Mouse (Mus musculus): Measurements from ENCODE around the gene Kif3a.

The Kif3a gene

DNA sequence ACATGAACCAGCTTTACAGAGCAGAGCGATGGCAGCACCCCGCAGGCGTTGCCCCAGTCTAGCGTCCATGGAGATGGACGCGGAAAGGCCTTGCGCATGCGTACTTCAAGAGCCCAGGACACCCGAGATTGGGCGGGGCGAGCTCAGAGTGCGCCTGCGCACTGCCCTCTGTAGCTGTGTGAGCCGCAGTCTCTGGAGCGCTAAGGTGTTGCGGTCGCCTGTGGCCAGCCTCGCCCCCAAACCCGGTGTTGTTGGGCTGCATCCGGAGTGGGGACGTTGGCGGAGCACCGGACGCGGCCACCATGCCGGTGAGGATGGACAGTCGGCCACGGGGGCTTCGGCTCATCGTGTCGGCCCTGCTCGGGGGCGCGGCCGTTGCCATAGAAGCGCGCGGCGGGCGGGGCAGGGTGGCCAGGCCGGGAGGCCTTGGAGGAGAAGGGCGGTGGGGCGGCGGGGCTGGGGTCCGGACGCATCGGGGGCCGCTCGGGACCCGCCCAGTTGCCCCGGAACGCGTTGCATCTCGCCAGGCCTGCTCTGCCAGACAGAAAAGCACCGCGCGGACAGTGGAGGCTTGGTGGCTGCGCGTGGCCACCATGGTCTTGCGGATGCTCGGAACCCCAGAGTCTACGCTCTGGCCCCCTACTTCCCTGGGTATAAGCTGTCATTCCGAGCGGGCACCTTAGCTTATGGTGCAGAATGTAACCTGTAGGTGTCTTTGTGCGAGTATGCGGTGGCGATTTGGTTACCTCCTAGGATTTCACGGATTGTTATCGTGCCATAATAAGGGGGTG is at the start of gene Kif3a:
TSS of gene Kif3a (plus strand) at position 156 of the 791 bp plus-strand sequence.
- peak; percentile 91 to 92 for DNase-seq (ENCODE audit: low spot score in 2 of 2)

DNA sequence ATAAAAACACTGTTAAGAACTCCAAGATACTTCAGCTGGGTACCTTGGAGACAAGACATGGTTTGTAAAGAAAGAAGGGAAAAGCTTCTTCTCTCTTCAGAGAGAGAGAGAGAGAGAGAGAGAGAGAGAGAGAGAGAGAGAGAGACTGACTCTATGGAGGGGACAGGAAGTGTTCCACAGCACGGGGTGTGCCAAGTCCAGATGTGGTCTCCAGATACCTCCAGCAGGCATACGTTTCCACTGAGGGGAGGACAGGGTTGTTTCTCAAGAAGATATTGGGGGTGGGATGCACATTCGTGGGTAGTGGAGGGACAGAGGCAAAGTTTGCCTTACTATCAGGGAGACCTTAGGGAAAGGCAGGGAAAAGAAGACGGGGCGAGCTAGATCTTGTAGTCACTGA is 48.4 kb upstream of the Kif3a start:
- no peak for DNase-seq (ENCODE audit: low spot score in 2 of 2)

- DNase-seq (ENCODE audit: low spot score in 2 of 2), result peak; percentile 59 to 62
These were observed 47.7 kb upstream of the Kif3a start, which contains the start of gene Sept8 for GRCm38 (mm10) chr11:53519207-53520121. Sept8 (plus strand) TSS chr11:53519257.

DNA sequence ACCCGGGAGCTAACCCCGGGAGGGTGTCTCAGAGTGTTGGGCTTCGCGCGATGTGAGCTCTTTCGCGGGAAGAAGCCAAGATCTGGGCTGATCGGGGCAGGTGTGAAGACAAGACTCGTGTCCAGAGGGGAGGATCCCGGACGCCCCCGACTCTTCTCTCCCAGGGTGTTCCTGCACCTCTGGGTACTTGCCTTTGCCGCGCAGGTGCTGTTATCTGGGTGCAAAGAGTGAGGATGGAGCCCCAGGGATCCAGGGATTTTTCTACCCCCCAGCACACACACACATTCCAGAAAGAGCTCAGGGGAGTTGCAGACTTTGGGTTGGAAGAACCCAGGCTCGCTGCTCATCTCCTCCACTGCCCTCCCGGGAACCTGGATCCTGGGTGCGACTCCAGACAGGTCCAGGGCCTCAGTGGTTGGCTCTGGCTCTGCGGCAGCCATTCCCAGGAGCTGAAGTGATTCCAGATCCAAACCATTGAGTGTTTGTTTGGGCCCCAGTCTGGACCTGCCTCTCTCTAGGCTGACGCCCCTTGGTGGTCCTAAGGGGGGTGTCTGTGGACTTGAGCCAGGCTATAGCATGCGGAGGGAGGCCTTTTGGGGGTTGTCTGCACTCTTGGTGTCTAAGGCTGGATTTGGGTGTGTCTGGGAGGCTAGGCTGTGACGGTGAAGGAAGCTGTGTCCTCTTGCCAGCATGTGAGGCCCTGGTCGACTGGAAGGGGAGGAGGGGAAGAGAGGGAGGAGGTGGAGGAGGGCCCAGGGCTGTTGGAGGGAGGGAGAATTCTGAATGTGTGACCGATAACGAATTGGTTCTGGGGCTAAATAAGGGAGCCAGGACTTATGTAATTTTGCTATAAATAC is 46.8 kb upstream of the Kif3a start:
- peak; percentile 58 to 69 for DNase-seq (ENCODE audit: low spot score in 2 of 2)

DNA sequence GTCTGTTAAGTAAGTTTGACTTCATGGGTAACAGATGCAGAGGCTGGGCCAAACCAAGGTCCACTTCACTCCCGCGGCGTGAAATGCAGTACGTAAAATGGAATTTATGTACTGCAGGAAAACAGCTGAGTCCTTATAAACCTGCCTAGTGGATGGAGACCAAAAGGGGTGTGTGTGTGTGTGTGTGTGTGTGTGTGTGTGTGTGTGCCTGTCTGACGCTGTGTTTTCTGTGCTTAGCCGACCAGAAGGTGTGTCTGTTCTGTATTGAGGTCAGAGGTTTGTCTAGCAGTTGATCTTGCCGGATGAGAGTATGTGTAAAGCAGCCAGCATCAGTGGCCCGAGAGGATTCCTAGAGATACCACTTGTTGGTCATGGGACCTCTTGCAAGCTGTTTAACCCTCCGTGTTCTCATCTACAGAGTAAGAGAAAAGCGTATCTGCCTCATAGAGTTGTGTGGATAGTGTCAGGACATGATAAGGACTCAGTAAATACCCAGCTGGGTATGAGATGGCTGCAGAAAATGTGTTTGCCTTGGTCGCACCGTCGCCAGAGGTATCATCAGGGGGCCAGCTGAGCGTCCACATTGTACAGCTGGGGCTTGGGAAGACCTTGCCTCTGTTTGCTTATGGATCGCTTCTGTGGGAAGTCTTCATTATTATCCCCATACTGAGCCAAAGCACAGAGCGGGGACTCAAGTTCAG is 45.9 kb upstream of the Kif3a start:
- DNase-seq (ENCODE audit: low spot score in 2 of 2), result no peak

GRCm38 (mm10) chr11:53521821-53522131 is 45.4 kb upstream of the Kif3a start:
- no peak for DNase-seq (ENCODE audit: low spot score in 2 of 2)

GRCm38 (mm10) chr11:53522362-53522761 is 44.8 kb upstream of the Kif3a start:
- no peak for DNase-seq (ENCODE audit: low spot score in 2 of 2)

DNA sequence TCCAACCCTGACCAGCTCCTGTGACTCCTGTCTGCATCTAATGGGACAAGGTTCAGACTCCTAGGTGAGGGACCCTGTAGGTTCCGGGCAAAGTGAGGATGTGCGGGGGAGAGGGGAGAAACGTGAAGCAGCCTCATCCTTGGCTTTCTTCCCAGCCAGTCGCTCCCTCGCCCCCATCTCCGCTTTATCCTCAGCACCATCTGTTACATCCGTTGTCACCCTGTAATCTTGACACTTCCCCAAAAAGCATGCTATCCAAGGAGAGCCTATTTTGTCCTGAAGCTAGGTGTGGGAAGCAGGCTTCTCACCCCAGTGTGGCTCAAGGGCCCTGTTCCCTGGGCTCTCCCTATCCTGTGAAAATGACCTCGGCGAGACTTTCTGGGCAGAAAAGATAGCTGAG is 44.2 kb upstream of the Kif3a start:
- DNase-seq (ENCODE audit: low spot score in 2 of 2), result peak; percentile 50 to 65

DNA sequence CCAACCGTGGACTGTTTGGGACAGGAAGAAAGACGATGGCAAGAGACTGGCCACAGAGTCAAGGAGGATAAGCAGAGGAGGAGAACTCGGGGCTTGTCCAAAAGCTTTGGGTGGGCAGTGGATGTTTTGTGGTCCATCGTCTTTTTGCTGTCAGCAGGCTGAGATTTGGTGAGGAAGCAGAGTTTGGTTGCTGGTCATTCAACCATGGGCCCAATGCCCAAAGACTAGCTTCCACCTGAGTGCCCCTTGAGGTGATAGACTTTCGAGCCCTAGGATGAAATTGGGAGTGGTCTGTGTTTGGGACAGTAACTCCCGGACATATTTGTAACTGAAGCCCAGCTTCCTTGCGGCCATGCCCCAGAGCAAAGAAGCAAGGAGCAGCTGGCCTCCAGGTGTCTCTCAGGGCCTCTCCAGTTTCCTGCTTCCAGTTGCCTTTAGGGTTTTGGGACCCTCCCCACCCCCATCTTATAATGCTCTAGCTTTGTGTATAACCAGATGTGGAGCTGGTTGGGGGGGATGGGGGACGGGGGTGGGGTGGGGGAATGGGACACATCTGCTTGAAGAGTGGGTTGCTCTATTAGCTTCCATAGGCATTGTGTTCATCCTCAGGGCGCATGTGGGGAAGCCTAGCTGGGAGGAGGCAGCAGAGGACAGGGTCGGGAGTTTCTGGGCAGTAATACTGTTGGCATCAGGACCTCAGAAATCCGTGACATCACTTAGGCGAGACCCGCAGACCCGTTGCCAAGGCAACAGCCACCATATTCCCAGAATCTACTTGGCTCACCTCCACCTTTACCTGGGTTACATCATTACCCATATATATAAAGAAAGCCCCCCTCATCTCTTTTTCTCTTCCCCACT is 43.4 kb upstream of the Kif3a start:
- DNase-seq (ENCODE audit: low spot score in 2 of 2), result no peak

- DNase-seq (ENCODE audit: low spot score in 2 of 2), result no peak
These were observed 42.3 kb upstream of the Kif3a start for GRCm38 (mm10) chr11:53524905-53525304.

- no peak for DNase-seq (ENCODE audit: low spot score in 2 of 2)
These were observed 41.7 kb upstream of the Kif3a start for GRCm38 (mm10) chr11:53525461-53525860.

DNA sequence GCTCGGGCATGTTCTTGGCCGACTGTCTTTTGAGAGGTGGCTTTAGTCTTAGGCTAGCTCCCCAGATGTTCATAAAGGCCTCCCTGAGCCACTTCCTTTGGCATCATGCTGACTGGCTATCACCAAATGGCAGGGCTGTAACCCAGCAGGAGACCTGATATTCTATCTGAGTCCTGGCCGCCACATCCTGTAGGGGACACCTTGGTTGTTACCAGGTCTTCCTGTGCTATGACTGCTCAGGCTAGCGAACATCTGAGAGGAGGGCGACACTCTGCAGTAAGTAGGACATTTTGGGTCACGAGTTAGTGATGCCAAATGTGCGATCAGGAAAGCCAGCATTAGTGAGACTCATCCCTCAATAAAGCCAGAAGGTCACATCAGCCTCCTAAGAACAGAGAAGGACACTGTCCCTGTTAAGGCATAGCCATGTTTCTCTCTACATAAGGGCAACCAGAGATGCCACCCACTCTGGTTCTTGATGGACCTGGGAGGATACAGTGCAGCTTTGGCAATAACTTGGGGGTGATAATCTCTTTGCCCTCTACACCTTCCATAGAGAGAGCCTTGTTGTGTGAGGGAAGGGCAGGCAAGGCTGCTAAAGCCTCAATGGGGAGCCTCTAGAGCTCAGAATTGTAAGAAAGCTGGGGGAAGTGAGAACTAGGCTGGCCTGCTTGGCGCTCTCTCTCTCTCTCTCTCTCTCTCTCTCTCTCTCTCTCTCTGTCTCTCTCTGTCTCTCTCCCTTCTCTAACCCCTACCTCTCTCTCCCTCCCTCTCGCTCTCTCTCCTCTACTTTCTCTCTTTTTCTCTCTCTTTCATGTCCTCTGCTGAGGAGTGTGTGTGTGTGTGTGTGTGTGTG is 38.6 kb upstream of the Kif3a start:
- DNase-seq (ENCODE audit: low spot score in 2 of 2), result no peak

GRCm38 (mm10) chr11:53529253-53529557 is 38.0 kb upstream of the Kif3a start:
- DNase-seq (ENCODE audit: low spot score in 2 of 2), result no peak

DNA sequence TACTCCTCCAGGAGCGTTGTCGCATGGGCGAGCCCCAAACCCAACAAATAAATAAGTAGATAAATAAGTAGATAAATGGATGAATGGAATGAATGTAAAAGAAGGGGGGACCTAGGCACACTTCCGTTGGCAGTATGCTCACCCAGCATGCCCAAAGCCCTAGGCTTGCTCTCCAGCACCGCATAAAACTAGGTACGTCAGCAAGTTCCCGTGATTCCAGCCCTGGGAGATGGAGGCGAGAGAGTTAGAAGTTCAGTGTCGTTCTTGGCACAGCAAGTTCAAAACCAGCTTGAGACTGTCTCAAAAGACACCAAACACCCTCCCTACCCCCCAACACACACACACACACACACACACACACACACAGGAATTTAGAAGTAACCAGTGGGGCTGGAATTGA is 37.2 kb upstream of the Kif3a start:
- no peak for DNase-seq (ENCODE audit: low spot score in 2 of 2)

DNA sequence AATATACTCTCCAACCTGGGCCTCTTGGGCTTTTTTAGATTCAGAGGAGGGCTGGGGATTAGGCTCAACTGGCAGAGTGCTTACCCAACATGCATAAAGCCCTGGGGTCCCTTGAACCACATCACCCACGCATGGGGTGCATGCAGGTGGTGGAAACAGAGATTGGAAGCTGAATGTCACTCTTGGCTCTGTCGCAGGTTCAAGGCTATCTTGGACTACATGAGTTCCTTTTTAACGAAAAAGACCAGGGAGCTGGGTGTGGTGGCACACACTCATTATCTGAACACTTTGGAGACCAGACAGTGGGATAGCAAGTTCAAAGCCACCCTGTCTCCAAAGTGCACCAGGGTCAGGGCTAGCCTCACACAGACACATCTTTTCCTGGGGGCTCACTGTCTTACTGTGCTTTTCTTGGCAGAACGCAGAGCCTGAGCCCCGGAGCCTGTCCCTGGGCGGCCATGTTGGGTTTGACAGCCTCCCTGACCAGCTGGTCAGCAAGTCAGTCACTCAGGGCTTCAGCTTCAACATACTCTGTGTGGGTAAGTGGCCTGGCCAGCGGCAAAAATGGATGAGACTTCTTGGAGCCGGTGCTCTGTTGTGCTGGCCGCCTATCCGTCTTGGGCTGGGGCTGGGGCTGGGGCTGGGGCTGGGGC is 35.5 kb upstream of the Kif3a start:
- no peak for DNase-seq (ENCODE audit: low spot score in 2 of 2)

GRCm38 (mm10) chr11:53532231-53532620 is 35.0 kb upstream of the Kif3a start:
- DNase-seq (ENCODE audit: low spot score in 2 of 2), result no peak

DNA sequence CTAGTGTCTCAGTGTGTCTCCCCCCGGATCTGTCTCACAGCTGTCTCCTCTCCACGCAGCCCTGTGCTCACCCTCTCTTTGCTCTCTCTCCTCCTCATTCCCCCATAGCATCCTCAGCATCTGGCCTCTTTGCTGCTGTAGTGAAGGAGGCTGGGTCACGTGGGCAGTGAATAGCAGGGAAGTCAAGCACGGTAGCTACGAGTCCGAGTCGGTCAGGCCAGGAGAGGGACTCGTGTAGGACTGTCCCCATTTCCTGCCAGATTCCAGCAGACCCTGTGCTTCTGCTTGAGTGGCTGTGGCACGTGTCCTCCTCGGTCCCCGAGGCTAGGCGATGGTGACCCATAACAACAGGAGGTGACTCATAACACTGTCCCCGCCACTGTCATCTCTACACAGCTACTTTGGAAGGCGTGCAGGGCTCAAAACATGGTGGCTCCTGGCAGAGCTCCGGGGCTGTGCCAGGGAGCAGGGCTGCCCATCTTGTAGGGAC is 28.1 kb upstream of the Kif3a start:
- DNase-seq (ENCODE audit: low spot score in 2 of 2), result no peak

DNA sequence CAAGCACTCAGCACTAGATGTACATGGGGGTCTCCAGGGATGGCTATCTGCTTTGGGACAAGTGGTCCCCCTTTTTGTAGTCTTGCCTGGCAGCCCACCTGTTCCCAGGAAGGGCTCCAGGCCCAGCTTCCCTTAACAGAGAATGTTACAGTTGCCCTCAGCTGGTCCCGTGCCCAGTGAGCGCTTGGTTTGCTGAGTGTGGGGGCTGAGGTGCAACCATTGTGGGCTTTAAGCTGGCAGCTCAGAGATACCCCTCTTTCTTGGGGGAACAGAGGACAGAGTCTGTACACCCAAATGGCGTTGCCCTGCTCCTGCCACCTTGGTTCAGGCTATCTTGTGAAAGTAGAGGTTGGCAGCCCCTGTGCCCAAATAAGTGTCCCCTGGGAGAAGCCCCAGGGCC is 26.8 kb upstream of the Kif3a start:
- no peak for DNase-seq (ENCODE audit: low spot score in 2 of 2)

DNA sequence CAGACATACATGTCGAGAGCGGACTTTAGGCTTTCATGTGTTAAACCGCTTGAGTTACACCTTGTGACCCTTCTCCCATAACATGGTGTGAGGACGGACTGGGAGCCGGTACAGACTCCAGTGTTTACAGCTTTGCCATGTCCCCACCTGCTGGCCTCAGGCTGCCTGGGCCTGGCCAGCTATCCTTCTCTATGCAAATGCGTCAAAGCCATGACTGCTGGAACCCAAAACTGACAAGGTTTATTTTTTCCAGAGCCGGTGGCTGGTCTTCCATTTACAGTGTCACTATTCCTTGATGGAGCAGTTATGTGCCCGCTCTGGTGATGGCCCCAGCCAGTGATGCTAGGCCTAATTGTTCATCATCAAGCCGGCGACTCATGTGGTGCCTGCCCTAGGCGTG is 26.0 kb upstream of the Kif3a start:
- DNase-seq (ENCODE audit: low spot score in 2 of 2), result no peak

Data from frontal cortex, postnatal 14 days (tissue).